8 mouse cellular contexts compared by ENCODE assay signal in the genomic region with DNA sequence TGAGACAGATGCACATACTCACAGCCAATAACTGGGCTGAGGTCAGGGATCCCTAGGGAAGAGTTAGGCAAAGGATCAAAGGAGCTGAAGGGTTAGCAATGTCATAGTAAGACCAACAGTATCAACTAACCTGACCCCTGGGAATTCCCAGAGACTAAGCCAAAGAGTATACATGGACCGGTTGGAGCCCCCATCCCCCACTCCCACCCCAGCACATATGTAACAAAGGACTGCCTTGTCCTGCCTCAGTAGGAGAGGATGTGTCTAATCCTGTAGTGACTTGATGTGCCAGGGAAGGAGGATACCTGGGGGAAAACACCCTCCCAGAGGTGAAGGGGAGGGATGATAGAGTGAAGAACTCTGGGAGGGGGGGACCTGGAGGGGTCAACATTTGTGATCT.
"Had no signal": no experiment of that assay in that cellular context is flagged by ENCODE, and none has a peak within 500 bp of the region (broad histone marks: within the 10 kb centered on the region; RNA-seq: fewer than 3 reads in every experiment).

No protein-coding gene starts in this region.

- H3K4me3 ChIP-seq: limb, embryonic 13.5 days had no signal

- H3K4me2 ChIP-seq: limb, embryonic 13.5 days; lung, embryonic 14.5 days had no signal

- H3K9me3 ChIP-seq: limb, embryonic 13.5 days had no signal

- H3K9ac ChIP-seq: limb, embryonic 13.5 days; lung, embryonic 14.5 days had no signal

- H3K27ac ChIP-seq: limb, embryonic 13.5 days; stomach, postnatal 0 days had no signal

- DNase-seq: kidney, adult 8-10 months; kidney, postnatal 25 days; lung, embryonic 14.5 days; lung, postnatal 10 days; lung, postnatal 4 days; thymus, postnatal 4 days had no signal

- H3K27me3 ChIP-seq: limb, embryonic 13.5 days had no signal

- H3K36me3 ChIP-seq: limb, embryonic 13.5 days had no signal
